Mouse (Mus musculus) ES-CJ7 (cell line): ENCODE measurements at regions not wholly inside any gene's neighbourhood (a gene's known extent, or its start where the extent isn't known, plus 50 kb on each side); places are given as distances from the start of the nearest gene placed in this dataset.

Experiments
- DNase-seq: peaks from one replicate; pipeline ENCODE4 v3.0.0; 2011; ENCODE audit warnings: low read depth, low spot score

GRCm38 (mm10) chr14:76641752-76642529 is 85.3 kb upstream of the Serp2 start:
- no peak for DNase-seq

- no peak for DNase-seq
These were observed 76.5 kb upstream of the Serp2 start for GRCm38 (mm10) chr14:76633170-76633569.

GRCm38 (mm10) chr14:76632763-76633162 is 76.1 kb upstream of the Serp2 start:
- DNase-seq, result peak; percentile 29

GRCm38 (mm10) chr14:76631740-76632139 is 75.1 kb upstream of the Serp2 start:
- DNase-seq, result no peak

GRCm38 (mm10) chr14:76631181-76631580 is 74.5 kb upstream of the Serp2 start:
- no peak for DNase-seq

GRCm38 (mm10) chr14:76629913-76630478 is 73.3 kb upstream of the Serp2 start:
- peak; percentile 67 for DNase-seq

- no peak for DNase-seq
These were observed 71.6 kb upstream of the Serp2 start for GRCm38 (mm10) chr14:76628182-76628892.

GRCm38 (mm10) chr14:76625589-76626368 is 69.1 kb upstream of the Serp2 start:
- no peak for DNase-seq

GRCm38 (mm10) chr14:76624626-76625378 is 68.1 kb upstream of the Serp2 start:
- peak; percentile 59 for DNase-seq

- no peak for DNase-seq
These were observed 66.8 kb upstream of the Serp2 start for GRCm38 (mm10) chr14:76623371-76623988.

GRCm38 (mm10) chr14:76622634-76623291 is 66.1 kb upstream of the Serp2 start:
- peak; percentile 39 for DNase-seq

GRCm38 (mm10) chr14:76619038-76619409 is 62.3 kb upstream of the Serp2 start:
- DNase-seq, result no peak

GRCm38 (mm10) chr14:76618331-76619037 is 61.8 kb upstream of the Serp2 start:
- no peak for DNase-seq

- DNase-seq, result no peak
These were observed 61.2 kb upstream of the Serp2 start for GRCm38 (mm10) chr14:76617889-76618288.

- DNase-seq, result no peak
These were observed 60.8 kb upstream of the Serp2 start for GRCm38 (mm10) chr14:76617447-76617846.

- DNase-seq, result peak; percentile 56
These were observed 59.6 kb upstream of the Serp2 start for GRCm38 (mm10) chr14:76616367-76616683.

GRCm38 (mm10) chr14:76615603-76616366 is 59.1 kb upstream of the Serp2 start:
- DNase-seq, result peak; percentile 45

- DNase-seq, result no peak
These were observed 58.5 kb upstream of the Serp2 start for GRCm38 (mm10) chr14:76615182-76615581.

GRCm38 (mm10) chr14:76614682-76615081 is 58.0 kb upstream of the Serp2 start:
- no peak for DNase-seq
